Mouse (Mus musculus): ENCODE results near the gene Nfx1.

DNA sequence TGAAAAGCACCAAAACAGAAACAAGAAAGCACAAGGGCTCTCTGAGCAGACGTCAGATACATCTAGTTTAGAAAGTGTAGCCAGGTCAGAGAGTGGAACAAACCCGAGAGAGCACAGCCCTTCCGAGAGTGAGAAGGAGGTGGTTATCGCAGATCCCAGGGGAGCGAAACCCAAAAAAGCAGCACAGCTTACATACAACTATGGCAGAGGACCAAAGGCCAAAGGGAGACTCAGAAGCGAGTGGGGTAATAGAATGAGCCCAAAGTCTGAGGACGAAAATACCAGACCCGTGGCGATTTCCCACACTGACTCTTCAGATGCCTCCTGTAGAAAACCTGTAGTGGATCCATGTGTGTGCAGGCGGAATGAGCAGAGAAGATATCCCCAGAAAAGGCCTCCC is 5.9 kb downstream of the Nfx1 start:
- TF ChIP-seq CTCF (IDR thresholded peaks at IDR 0.05; ENCODE audit: borderline replicate concordance, extremely low read depth, insufficient read depth, insufficient read length): no peak
- no peak for TF ChIP-seq POLR2A (IDR thresholded peaks at IDR 0.05; ENCODE audit: borderline replicate concordance, extremely low read depth, insufficient read depth, insufficient read length, poor library complexity, severe bottlenecking)

Measured in brain, embryonic 14.5 days (tissue).